Mouse (Mus musculus) hindbrain, embryonic 16.5 days (tissue): Measurements from ENCODE around the gene Tmem170b. TPM values are rescaled to one million over a fixed set of nuclear protein-coding genes. Genes with fewer than 3 reads are reported as not detected.

Experiments used
- ATAC-seq: fragments of 200-750 bp; cut with Nextera tagmentation; 2 replicates; pipeline ENCODE4 v1.8.0; 2017; ENCODE audit warnings: moderate TSS enrichment, moderate library complexity
- H3K27ac ChIP-seq: fragments of 300-500 bp; sonication (generic); 2 replicates; pipeline ENCODE4 v1.5.1; 2014; ENCODE audit warnings: low read depth, mild to moderate bottlenecking, control low read depth, low read length, moderate library complexity
- H3K27me3 ChIP-seq: fragments of 300-500 bp; sonication (generic); replicated peaks from 2 replicates; pipeline ENCODE4 v1.6.1; 2014; ENCODE audit warnings: low read length; ENCODE audit not compliant: control insufficient read depth, insufficient read depth
- H3K36me3 ChIP-seq: fragments of 300-500 bp; sonication (generic); 2 replicates; pipeline ENCODE4 v1.6.1; 2014; ENCODE audit warnings: mild to moderate bottlenecking, low read length, moderate library complexity, mixed read lengths; ENCODE audit not compliant: control insufficient read depth, insufficient read depth
- H3K4me1 ChIP-seq: fragments of 300-500 bp; sonication (generic); 2 replicates; pipeline ENCODE4 v1.6.1; 2014; ENCODE audit warnings: low read depth, low read length; ENCODE audit not compliant: control insufficient read depth, insufficient read depth
- H3K4me2 ChIP-seq: fragments of 300-500 bp; sonication (generic); 2 replicates; pipeline ENCODE4 v1.6.1; 2014; ENCODE audit warnings: mild to moderate bottlenecking, low read length, control low read depth, moderate library complexity
- H3K4me3 ChIP-seq: fragments of 300-500 bp; sonication (generic); 2 replicates; pipeline ENCODE4 v1.5.1; 2014; ENCODE audit warnings: mild to moderate bottlenecking, low read length, control low read depth, moderate library complexity
- H3K9ac ChIP-seq: fragments of 300-500 bp; sonication (generic); 2 replicates; pipeline ENCODE4 v1.6.1; 2014; ENCODE audit warnings: low read depth, mild to moderate bottlenecking, control low read depth, low read length, moderate library complexity
- H3K9me3 ChIP-seq: fragments of 300-500 bp; sonication (generic); 2 replicates; pipeline ENCODE4 v1.6.1; 2014; ENCODE audit warnings: mild to moderate bottlenecking, low read length, moderate library complexity; ENCODE audit not compliant: control insufficient read depth
- WGBS: fragments of 180-500 bp; shearing (Covaris S2); extraction: QIAGEN DNeasy Blood & Tissue Kit; methylation state at CpG from one replicate; pipeline ENCODE4 v1.1.7; 2014; 5-methylcytosine and 5-hydroxymethylcytosine counted together
- polyA plus RNA-seq: library from polyadenylated mRNA; unstranded; fragments of >200 nt; fragmentation: Nextera tagmentation; extraction: Ambion mirVana; gene quantifications from 2 replicates; pipeline ENCODE4 v1.2.1, GENCODE M21; 2015

Tmem170b gene
- polyA plus RNA-seq, 1 experiment from 2014 or later: 40.4 TPM

GRCm38 (mm10) chr13:41627277-41627916 is 21.7 kb downstream of the Tmem170b start:
- H3K36me3 ChIP-seq: no peaks in the 10 kb centered on the region
- H3K9me3 ChIP-seq: no peaks in the 10 kb centered on the region
- no peaks in the 10 kb centered on the region for H3K27me3 ChIP-seq
- H3K4me3 ChIP-seq: no peak overlapping the region
- no peak for ATAC-seq
- H3K4me2 ChIP-seq: no peak overlapping the region
- H3K9ac ChIP-seq: peak overlapping the region; percentile 22; the same call in 1 of the 2 replicates
- WGBS: 44% methylated on average over 3 of the region's 3 CpGs
- no peak overlapping the region; the same call in 1 of the 2 replicates for H3K27ac ChIP-seq
- H3K4me1 ChIP-seq: peaks cover 8% of the 10 kb centered on the region

DNA sequence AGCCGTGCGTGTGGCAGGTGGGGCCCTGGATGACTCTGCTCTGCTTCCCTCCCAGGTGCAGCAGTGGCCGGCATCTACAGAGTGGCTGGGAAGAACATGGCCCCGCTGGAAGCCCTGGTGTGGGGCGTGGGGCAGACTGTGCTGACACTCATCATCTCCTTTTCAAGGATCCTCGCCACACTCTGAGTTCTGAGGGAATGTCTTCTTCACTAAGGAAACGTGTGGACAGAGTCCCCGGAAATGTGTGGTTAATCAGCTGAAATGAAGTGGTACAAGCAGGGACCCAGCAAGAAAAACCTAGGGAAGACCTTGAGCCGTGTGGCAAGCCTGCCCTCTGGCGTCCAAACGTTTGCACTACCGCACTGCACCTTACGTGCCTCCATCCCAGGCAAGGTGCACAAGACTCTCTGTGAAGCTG is 28.7 kb downstream of the Tmem170b start:
- ATAC-seq: peak; percentile 76
- WGBS: 29% methylated on average over 13 of the region's 13 CpGs

DNA sequence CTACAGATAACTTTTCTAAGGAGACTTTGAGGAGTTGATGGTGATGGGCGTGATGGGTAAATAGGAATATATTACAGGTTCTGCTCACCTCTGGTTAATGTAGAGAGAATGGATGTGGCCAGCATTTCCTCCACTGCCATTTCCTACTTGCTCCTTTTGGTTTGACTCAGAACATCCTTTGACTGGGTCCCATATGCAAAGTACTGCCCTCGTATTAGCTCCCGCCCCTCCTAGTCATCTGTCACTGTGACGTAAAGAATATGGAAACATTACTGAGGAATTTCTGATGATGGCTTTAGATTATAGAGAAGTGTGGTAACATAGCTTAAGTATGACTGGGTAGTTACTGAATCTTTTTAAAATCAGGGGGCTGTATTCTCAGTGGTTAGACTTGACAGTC is 32.4 kb downstream of the Tmem170b start:
- H3K27ac ChIP-seq: no peak overlapping the region
- no peaks in the 10 kb centered on the region for H3K36me3 ChIP-seq
- H3K4me1 ChIP-seq: no peaks in the 10 kb centered on the region; the same call in 1 of the 2 replicates
- H3K4me3 ChIP-seq: no peak overlapping the region
- H3K4me2 ChIP-seq: no peak overlapping the region
- H3K9ac ChIP-seq: no peak overlapping the region
- no peaks in the 10 kb centered on the region for H3K27me3 ChIP-seq
- no peak for ATAC-seq
- no peaks in the 10 kb centered on the region for H3K9me3 ChIP-seq
- 86% methylated on average over 4 of the region's 4 CpGs for WGBS

More for the DNA sequence above, 28.7 kb downstream of the Tmem170b start:
- Histone ChIP-seq H3K27me3 (no peaks in the 10 kb centered on the region), H3K4me3 (no peak overlapping the region), H3K4me2 (no peak overlapping the region), H3K9me3 (no peaks in the 10 kb centered on the region), H3K9ac (no peak overlapping the region), H3K27ac (no peak overlapping the region), H3K36me3 (no peaks in the 10 kb centered on the region), H3K4me1 (no peaks in the 10 kb centered on the region; the same call in 1 of the 2 replicates)

- Histone ChIP-seq H3K9me3 (no peaks in the 10 kb centered on the region), H3K4me3 (no peak overlapping the region), H3K4me2 (no peak overlapping the region), H3K27me3 (no peaks in the 10 kb centered on the region), H3K4me1 (peaks cover 3% of the 10 kb centered on the region; the same call in 1 of the 2 replicates), H3K27ac (no peak overlapping the region), H3K36me3 (no peaks in the 10 kb centered on the region), H3K9ac (no peak overlapping the region)
- WGBS: 23% methylated on average over 6 of the region's 6 CpGs
- peak; percentile 62 for ATAC-seq
Measured at GRCm38 (mm10) chr13:41642851-41643250, 37.1 kb downstream of the Tmem170b start.

DNA sequence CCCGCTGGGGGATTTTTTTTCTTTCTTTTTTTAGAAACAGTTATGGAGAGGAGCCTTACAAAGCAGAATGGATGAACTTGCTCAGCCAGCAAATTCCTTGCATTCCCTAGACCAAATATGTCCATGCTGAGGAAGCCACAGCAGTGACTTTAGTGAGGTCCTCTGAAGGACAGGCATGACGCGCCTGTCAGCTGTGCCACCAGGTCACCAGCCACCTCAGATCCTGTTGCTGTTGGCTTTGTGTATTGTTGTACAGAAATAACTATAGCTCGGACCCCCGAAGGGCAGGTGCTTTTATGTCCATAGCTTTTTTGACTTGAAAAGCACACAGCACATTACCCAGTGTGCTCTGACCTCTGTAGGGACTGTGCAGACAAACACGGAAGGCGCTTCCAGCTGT is 38.1 kb downstream of the Tmem170b start:
- H3K9ac ChIP-seq: no peak overlapping the region
- H3K4me2 ChIP-seq: no peak overlapping the region
- H3K4me1 ChIP-seq: peaks cover 3% of the 10 kb centered on the region; the same call in 1 of the 2 replicates
- no peak overlapping the region for H3K4me3 ChIP-seq
- no peak overlapping the region for H3K27ac ChIP-seq
- no peaks in the 10 kb centered on the region for H3K9me3 ChIP-seq
- 64% methylated on average over 7 of the region's 7 CpGs for WGBS
- peak; percentile 43 for ATAC-seq
- H3K36me3 ChIP-seq: no peaks in the 10 kb centered on the region
- no peaks in the 10 kb centered on the region for H3K27me3 ChIP-seq

GRCm38 (mm10) chr13:41644591-41645482 is 39.1 kb downstream of the Tmem170b start:
- H3K9ac ChIP-seq: no peak overlapping the region
- WGBS: 55% methylated on average over 10 of the region's 10 CpGs
- H3K9me3 ChIP-seq: no peaks in the 10 kb centered on the region
- H3K36me3 ChIP-seq: no peaks in the 10 kb centered on the region
- H3K27ac ChIP-seq: no peak overlapping the region
- H3K4me2 ChIP-seq: no peak overlapping the region
- H3K4me3 ChIP-seq: no peak overlapping the region
- peaks cover 3% of the 10 kb centered on the region; the same call in 1 of the 2 replicates for H3K4me1 ChIP-seq
- H3K27me3 ChIP-seq: no peaks in the 10 kb centered on the region
- no peak for ATAC-seq

GRCm38 (mm10) chr13:41645483-41645859 is 39.8 kb downstream of the Tmem170b start:
- Histone ChIP-seq H3K9ac (no peak overlapping the region), H3K4me1 (peaks cover 3% of the 10 kb centered on the region; the same call in 1 of the 2 replicates), H3K4me2 (no peak overlapping the region), H3K36me3 (no peaks in the 10 kb centered on the region), H3K27ac (no peak overlapping the region), H3K9me3 (no peaks in the 10 kb centered on the region), H3K4me3 (no peak overlapping the region), H3K27me3 (no peaks in the 10 kb centered on the region)
- ATAC-seq: no peak
- WGBS: 58% methylated on average over 5 of the region's 5 CpGs

- no peak overlapping the region for H3K4me2 ChIP-seq
- no peak overlapping the region for H3K4me3 ChIP-seq
- no peak for ATAC-seq
- no peaks in the 10 kb centered on the region for H3K9me3 ChIP-seq
- no peak overlapping the region for H3K9ac ChIP-seq
- H3K36me3 ChIP-seq: no peaks in the 10 kb centered on the region
- H3K4me1 ChIP-seq: peaks cover 3% of the 10 kb centered on the region; the same call in 1 of the 2 replicates
- H3K27me3 ChIP-seq: no peaks in the 10 kb centered on the region
- WGBS: 74% methylated on average over 6 of the region's 6 CpGs
- H3K27ac ChIP-seq: no peak overlapping the region
Measured at GRCm38 (mm10) chr13:41647976-41648375, 42.3 kb downstream of the Tmem170b start.

GRCm38 (mm10) chr13:41650665-41651064 is 45.0 kb downstream of the Tmem170b start:
- H3K9ac ChIP-seq: no peak overlapping the region
- H3K4me3 ChIP-seq: no peak overlapping the region
- no peak overlapping the region for H3K27ac ChIP-seq
- H3K9me3 ChIP-seq: no peaks in the 10 kb centered on the region
- H3K4me2 ChIP-seq: no peak overlapping the region
- H3K27me3 ChIP-seq: no peaks in the 10 kb centered on the region
- no peaks in the 10 kb centered on the region for H3K36me3 ChIP-seq
- no peak for ATAC-seq
- no peaks in the 10 kb centered on the region for H3K4me1 ChIP-seq
- WGBS: 73% methylated on average over 7 of the region's 7 CpGs
